Mouse (Mus musculus) neural tube, embryonic 11.5 days (tissue): ENCODE measurements around the gene Edem3. TPM values are rescaled to one million over a fixed set of nuclear protein-coding genes. Genes with fewer than 3 reads are reported as not detected.
"Not testable (repeated sequence)": the region's sequence is repeated elsewhere in the genome, so short reads cannot be mapped to it uniquely, and the experiment has no call there.

Experiments
- ATAC-seq: fragments of 200-750 bp; cut with Nextera tagmentation; 2 replicates; pipeline ENCODE4 v1.8.0; 2017; ENCODE audit warnings: moderate number of reproducible peaks, mild to moderate bottlenecking, moderate TSS enrichment, moderate library complexity; ENCODE audit not compliant: insufficient read depth, low FRiP score, low TSS enrichment
- DNase-seq: peaks from one replicate; pipeline ENCODE4 v3.0.0-alpha.2; 2015; ENCODE audit warnings: low spot score
- H3K27ac ChIP-seq: fragments of 300-500 bp; sonication (generic); 2 replicates; pipeline ENCODE4 v1.5.1; 2014; ENCODE audit warnings: low read depth, mild to moderate bottlenecking, low read length
- H3K27me3 ChIP-seq: fragments of 300-500 bp; sonication (generic); 2 replicates; pipeline ENCODE4 v1.6.1; 2014; ENCODE audit warnings: mild to moderate bottlenecking, low read length, mixed read lengths; ENCODE audit not compliant: control insufficient read depth, insufficient read depth
- H3K36me3 ChIP-seq: fragments of 300-500 bp; sonication (generic); 2 replicates; pipeline ENCODE4 v1.6.1; 2014; ENCODE audit warnings: mild to moderate bottlenecking, low read length, moderate library complexity, mixed read lengths; ENCODE audit not compliant: control insufficient read depth, insufficient read depth
- H3K4me1 ChIP-seq: fragments of 300-500 bp; sonication (generic); 2 replicates; pipeline ENCODE4 v1.6.1; 2014; ENCODE audit warnings: low read length, mixed read lengths; ENCODE audit not compliant: control insufficient read depth, insufficient read depth
- H3K4me2 ChIP-seq: fragments of 300-500 bp; sonication (generic); 2 replicates; pipeline ENCODE4 v1.6.1; 2014; ENCODE audit warnings: low read depth, mild to moderate bottlenecking, moderate library complexity
- H3K4me3 ChIP-seq: fragments of 300-500 bp; sonication (generic); 2 replicates; pipeline ENCODE4 v1.5.1; 2014; ENCODE audit warnings: low read depth, low read length
- H3K9ac ChIP-seq: fragments of 300-500 bp; sonication (generic); 2 replicates; pipeline ENCODE4 v1.6.1; 2014; ENCODE audit warnings: mild to moderate bottlenecking, low read length
- H3K9me3 ChIP-seq: fragments of 300-500 bp; sonication (generic); 2 replicates; pipeline ENCODE4 v1.6.1; 2016; ENCODE audit warnings: low read length; ENCODE audit not compliant: control insufficient read depth
- WGBS: fragments of 180-500 bp; shearing (Covaris S2); extraction: QIAGEN DNeasy Blood & Tissue Kit; methylation state at CpG from one replicate; pipeline ENCODE4 v1.1.7; 2014; 5-methylcytosine and 5-hydroxymethylcytosine counted together
- polyA plus RNA-seq: library from polyadenylated mRNA; unstranded; fragments of >200 nt; fragmentation: Nextera tagmentation; extraction: Ambion mirVana; gene quantifications from 2 replicates; pipeline ENCODE4 v1.2.1, GENCODE M21; 2014

Gene Edem3
- polyA plus RNA-seq, 1 experiment from 2014 or later: 27.9 TPM

GRCm38 (mm10) chr1:151726358-151726757 is 28.8 kb upstream of the Edem3 start:
- no peaks in the 10 kb centered on the region for H3K36me3 ChIP-seq
- no peaks in the 10 kb centered on the region for H3K27me3 ChIP-seq
- no peaks in the 10 kb centered on the region for H3K4me1 ChIP-seq
- DNase-seq (no peak), ATAC-seq (no peak)
- WGBS: 75% methylated on average over 6 of the region's 6 CpGs
- no peak overlapping the region for H3K4me3 ChIP-seq
- no peak overlapping the region for H3K4me2 ChIP-seq
- H3K27ac ChIP-seq: no peak overlapping the region
- no peak overlapping the region for H3K9ac ChIP-seq
- H3K9me3 ChIP-seq: no peaks in the 10 kb centered on the region

GRCm38 (mm10) chr1:151728141-151728540 is 27.0 kb upstream of the Edem3 start:
- Histone ChIP-seq H3K4me3 (no peak overlapping the region), H3K9ac (no peak overlapping the region), H3K9me3 (no peaks in the 10 kb centered on the region), H3K4me1 (no peaks in the 10 kb centered on the region), H3K27ac (no peak overlapping the region), H3K36me3 (no peaks in the 10 kb centered on the region), H3K27me3 (no peaks in the 10 kb centered on the region), H3K4me2 (no peak overlapping the region)
- ATAC-seq (no peak), DNase-seq (no peak)
- WGBS: 91% methylated on average over 4 of the region's 4 CpGs

GRCm38 (mm10) chr1:151737146-151737545 is 18.0 kb upstream of the Edem3 start:
- ATAC-seq (no peak), DNase-seq (no peak)
- H3K4me3 ChIP-seq: no peak overlapping the region
- H3K4me2 ChIP-seq: no peak overlapping the region
- no peak overlapping the region for H3K9ac ChIP-seq
- H3K9me3 ChIP-seq: no peaks in the 10 kb centered on the region
- H3K27ac ChIP-seq: no peak overlapping the region
- H3K4me1 ChIP-seq: no peaks in the 10 kb centered on the region
- no peaks in the 10 kb centered on the region for H3K27me3 ChIP-seq
- WGBS: 85% methylated on average over 2 of the region's 2 CpGs
- no peaks in the 10 kb centered on the region for H3K36me3 ChIP-seq

- 92% methylated on average over 7 of the region's 7 CpGs for WGBS
- Histone ChIP-seq H3K9me3 (no peaks in the 10 kb centered on the region), H3K9ac (no peak overlapping the region), H3K4me3 (no peak overlapping the region), H3K36me3 (no peaks in the 10 kb centered on the region), H3K4me2 (no peak overlapping the region), H3K27ac (no peak overlapping the region), H3K4me1 (no peaks in the 10 kb centered on the region), H3K27me3 (no peaks in the 10 kb centered on the region)
- no peak for DNase-seq
- no peak for ATAC-seq
Measured at GRCm38 (mm10) chr1:151741199-151741621, 14.0 kb upstream of the Edem3 start.

- not testable (repeated sequence) for H3K4me1 ChIP-seq, H3K4me3 ChIP-seq, H3K4me2 ChIP-seq, H3K9ac ChIP-seq, ATAC-seq, H3K9me3 ChIP-seq, H3K27me3 ChIP-seq, H3K27ac ChIP-seq, H3K36me3 ChIP-seq, DNase-seq
- WGBS: 85% methylated on average over 2 of the region's 2 CpGs
Measured at GRCm38 (mm10) chr1:151749894-151750293, 5.3 kb upstream of the Edem3 start.

- H3K27me3 ChIP-seq: no peaks in the 10 kb centered on the region
Measured at GRCm38 (mm10) chr1:151752946-151753345, 2.2 kb upstream of the Edem3 start.

GRCm38 (mm10) chr1:151753374-151753929 is 1.7 kb upstream of the Edem3 start:
- Histone ChIP-seq H3K4me1 (0 out of 2 replicates have a peak, but pooled peaks cover 6% of the 10 kb centered on the region), H3K9me3 (no peaks in the 10 kb centered on the region), H3K27ac (no peak overlapping the region), H3K4me3 (no peak overlapping the region), H3K9ac (no peak overlapping the region), H3K27me3 (no peaks in the 10 kb centered on the region), H3K36me3 (no peaks in the 10 kb centered on the region), H3K4me2 (no peak overlapping the region)
- no peak for DNase-seq
- 84% methylated on average over 8 of the region's 8 CpGs for WGBS
- no peak for ATAC-seq

More at GRCm38 (mm10) chr1:151752946-151753345, 2.2 kb upstream of the Edem3 start:
- Histone ChIP-seq H3K4me1 (0 out of 2 replicates have a peak, but pooled peaks cover 6% of the 10 kb centered on the region), H3K9me3 (no peaks in the 10 kb centered on the region), H3K36me3 (no peaks in the 10 kb centered on the region), H3K27ac (no peak overlapping the region), H3K9ac (no peak overlapping the region), H3K4me2 (no peak overlapping the region), H3K4me3 (no peak overlapping the region)
- ATAC-seq (no peak), DNase-seq (no peak)
- WGBS: 82% methylated on average over 4 of the region's 4 CpGs

GRCm38 (mm10) chr1:151754028-151754489 is 1.1 kb upstream of the Edem3 start:
- Histone ChIP-seq H3K9ac (no peak overlapping the region), H3K4me2 (peak overlapping the region; percentile 35), H3K9me3 (no peaks in the 10 kb centered on the region), H3K4me1 (0 out of 2 replicates have a peak, but pooled peaks cover 6% of the 10 kb centered on the region), H3K4me3 (no peak overlapping the region), H3K27ac (no peak overlapping the region), H3K27me3 (no peaks in the 10 kb centered on the region), H3K36me3 (no peaks in the 10 kb centered on the region)
- DNase-seq (no peak), ATAC-seq (no peak)
- WGBS: 82% methylated on average over 10 of the region's 10 CpGs

- Histone ChIP-seq H3K27me3 (no peaks in the 10 kb centered on the region), H3K9ac (peak overlapping the region; percentile 54), H3K9me3 (no peaks in the 10 kb centered on the region), H3K4me3 (peak overlapping the region; percentile 81), H3K27ac (peak overlapping the region; percentile 56), H3K4me1 (0 out of 2 replicates have a peak, but pooled peaks cover 6% of the 10 kb centered on the region), H3K36me3 (no peaks in the 10 kb centered on the region), H3K4me2 (peak overlapping the region; percentile 82)
- 7% methylated on average over 36 of the region's 36 CpGs for WGBS
- ATAC-seq (no peak), DNase-seq (no peak)
Measured at GRCm38 (mm10) chr1:151755660-151756424, 671 bp downstream of the Edem3 start.
